Mouse (Mus musculus) myocyte (in vitro differentiated cells): ENCODE measurements around the gene Rabep1. TPM values are rescaled to one million over a fixed set of nuclear protein-coding genes. Genes with fewer than 3 reads are reported as not detected.

ENCODE experiments used
- H3K27me3 ChIP-seq: one replicate; pipeline ENCODE4 v1.6.1; 2011; ENCODE audit not compliant: control insufficient read depth, insufficient read depth, insufficient read length
- H3K36me3 ChIP-seq: one replicate; pipeline ENCODE4 v1.6.1; 2011; ENCODE audit not compliant: control insufficient read depth, insufficient read depth
- H3K4me2 ChIP-seq: one replicate; pipeline ENCODE4 v1.6.1; 2011; ENCODE audit warnings: low read depth, control low read depth
- H3K4me3 ChIP-seq: one replicate; pipeline ENCODE4 v1.5.1; 2011; ENCODE audit warnings: mild to moderate bottlenecking, control low read depth, moderate library complexity
- H3K79me2 ChIP-seq: one replicate; pipeline ENCODE4 v1.6.1; 2011; ENCODE audit not compliant: control insufficient read depth, insufficient read depth
- H3ac ChIP-seq: one replicate; pipeline ENCODE4 v1.6.1; 2011; ENCODE audit not compliant: control insufficient read depth, insufficient read length
- CEBPB ChIP-seq: IDR thresholded peaks from 2 replicates; pipeline ENCODE4 v1.6.1; 2011; ENCODE audit warnings: mild to moderate bottlenecking, moderate library complexity; ENCODE audit not compliant: poor library complexity, insufficient read depth, severe bottlenecking
- E2F4 ChIP-seq: IDR thresholded peaks from one replicate; pipeline ENCODE4 v1.6.1; 2011; ENCODE audit warnings: mild to moderate bottlenecking, control low read depth, moderate library complexity; ENCODE audit not compliant: insufficient read depth
- MAX ChIP-seq: IDR thresholded peaks from one replicate; pipeline ENCODE4 v1.6.1; 2011; ENCODE audit warnings: low read depth, mild to moderate bottlenecking, control low read depth
- MYOD1 ChIP-seq, 3 experiments: IDR thresholded peaks; one replicate each; pipeline ENCODE4 v1.6.1; 2011; ENCODE audit warnings: control low read depth in 2 of 3, low read depth in 2 of 3, mild to moderate bottlenecking in 2 of 3, moderate library complexity in 1 of 3; ENCODE audit not compliant: insufficient read length in 2 of 3, control insufficient read depth in 1 of 3
- MYOG ChIP-seq, 3 experiments: IDR thresholded peaks; one replicate each; pipeline ENCODE4 v1.6.1; 2011; ENCODE audit warnings: control low read depth in 2 of 3, low read depth in 2 of 3, mild to moderate bottlenecking in 2 of 3; ENCODE audit not compliant: insufficient read length in 2 of 3, control insufficient read depth in 1 of 3, insufficient read depth in 1 of 3
- POLR2A ChIP-seq: IDR thresholded peaks from one replicate; pipeline ENCODE4 v1.6.1; 2011; ENCODE audit warnings: low read depth, mild to moderate bottlenecking, control low read depth, moderate library complexity; ENCODE audit not compliant: insufficient read length
- POLR2AphosphoS2 ChIP-seq: IDR thresholded peaks from one replicate; pipeline ENCODE4 v1.6.1; 2011; ENCODE audit warnings: low read depth, control low read depth; ENCODE audit not compliant: insufficient read length
- REST ChIP-seq: IDR thresholded peaks from one replicate; pipeline ENCODE4 v1.6.1; 2011; ENCODE audit warnings: mild to moderate bottlenecking, control low read depth, moderate library complexity; ENCODE audit not compliant: insufficient read depth, insufficient read length
- SRF ChIP-seq: IDR thresholded peaks from one replicate; pipeline ENCODE4 v1.6.1; 2011; ENCODE audit warnings: low read depth; ENCODE audit not compliant: control insufficient read depth, insufficient read length
- TCF12 ChIP-seq: IDR thresholded peaks from one replicate; pipeline ENCODE4 v1.6.1; 2011; ENCODE audit warnings: mild to moderate bottlenecking, control low read depth; ENCODE audit not compliant: poor library complexity, insufficient read depth, severe bottlenecking
- TCF3 ChIP-seq: IDR thresholded peaks from one replicate; pipeline ENCODE4 v1.6.1; 2011; ENCODE audit warnings: low read depth, control low read depth; ENCODE audit not compliant: insufficient read length
- USF1 ChIP-seq: IDR thresholded peaks from one replicate; pipeline ENCODE4 v1.6.1; 2011; ENCODE audit warnings: low read depth, mild to moderate bottlenecking, control low read depth, moderate library complexity
- polyA plus RNA-seq: library from polyadenylated mRNA; unstranded; fragments of >200 nt; fragmentation: generic; extraction: Trizol; gene quantifications from one replicate; pipeline ENCODE4 v1.2.1, GENCODE M21; 2012; ENCODE audit warnings: missing spikeins

The Rabep1 gene
- polyA plus RNA-seq, 1 experiment, result 16.1 TPM

- H3ac ChIP-seq, result peak within 1 kb of the TSS; percentile 52
- H3K4me3 ChIP-seq, result peak within 1 kb of the TSS; percentile 96
- TF ChIP-seq TCF12 (no peak), POLR2AphosphoS2 (peak; percentile 66), USF1 (no peak), TCF3 (no peak), CEBPB (no peak), POLR2A (peak; percentile 85), REST (peak; percentile 17), MYOG (IDR thresholded peaks at IDR 0.05; ENCODE audit: control insufficient read depth in 1 of 3, insufficient read depth in 1 of 3, insufficient read length in 2 of 3, low read depth in 2 of 3) (no peak), MAX (no peak), SRF (peak; percentile 48), E2F4 (peak; percentile 32), MYOD1 (IDR thresholded peaks at IDR 0.05; ENCODE audit: control insufficient read depth in 1 of 3, insufficient read length in 2 of 3, low read depth in 2 of 3) (no peak)
- H3K36me3 ChIP-seq, result peaks cover 15% of the 10 kb centered on the region
- H3K79me2 ChIP-seq, result peaks cover 23% of the 10 kb centered on the region
- no peaks in the 10 kb centered on the region for H3K27me3 ChIP-seq
- H3K4me2 ChIP-seq, result peak within 1 kb of the TSS; percentile 86
Measured at GRCm38 (mm10) chr11:70969821-70970559, 125.4 kb downstream of the Rabep1 start, which contains the start of the genes Nup88 and Rpain. Nup88 (minus strand) TSS chr11:70969973. Rpain (plus strand) TSS chr11:70970213.

- Histone ChIP-seq H3K4me3 (peak overlapping the region; percentile 96), H3K27me3 (no peaks in the 10 kb centered on the region), H3K4me2 (peak overlapping the region; percentile 54), H3K79me2 (peaks cover 23% of the 10 kb centered on the region), H3ac (no peak overlapping the region), H3K36me3 (peaks cover 14% of the 10 kb centered on the region)
- TF ChIP-seq REST, result no peak
- no peak for TF ChIP-seq TCF12
- TF ChIP-seq MYOD1 (IDR thresholded peaks at IDR 0.05; ENCODE audit: control insufficient read depth in 1 of 3, insufficient read length in 2 of 3, low read depth in 2 of 3), result no peak
- no peak for TF ChIP-seq MYOG (IDR thresholded peaks at IDR 0.05; ENCODE audit: control insufficient read depth in 1 of 3, insufficient read depth in 1 of 3, insufficient read length in 2 of 3, low read depth in 2 of 3)
- no peak for TF ChIP-seq E2F4
- TF ChIP-seq USF1, result no peak
- no peak for TF ChIP-seq CEBPB
- TF ChIP-seq TCF3, result no peak
- no peak for TF ChIP-seq POLR2AphosphoS2
- no peak for TF ChIP-seq SRF
- TF ChIP-seq POLR2A, result no peak
- no peak for TF ChIP-seq MAX
Measured at GRCm38 (mm10) chr11:70970560-70971540, 126.3 kb downstream of the Rabep1 start.

- peaks cover 22% of the 10 kb centered on the region for H3K36me3 ChIP-seq
- no peak overlapping the region for H3K4me3 ChIP-seq
- TF ChIP-seq TCF12 (no peak), E2F4 (no peak), POLR2A (no peak), MYOG (IDR thresholded peaks at IDR 0.05; ENCODE audit: control insufficient read depth in 1 of 3, insufficient read depth in 1 of 3, insufficient read length in 2 of 3, low read depth in 2 of 3) (no peak), REST (no peak), MYOD1 (IDR thresholded peaks at IDR 0.05; ENCODE audit: control insufficient read depth in 1 of 3, insufficient read length in 2 of 3, low read depth in 2 of 3) (no peak), USF1 (no peak), MAX (no peak), POLR2AphosphoS2 (no peak), SRF (no peak), TCF3 (no peak), CEBPB (no peak)
- H3ac ChIP-seq, result no peak overlapping the region
- H3K79me2 ChIP-seq, result peaks cover 21% of the 10 kb centered on the region
- H3K4me2 ChIP-seq, result no peak overlapping the region
- no peaks in the 10 kb centered on the region for H3K27me3 ChIP-seq
Measured at GRCm38 (mm10) chr11:70972586-70972985, 128.0 kb downstream of the Rabep1 start.

- no peak overlapping the region for H3ac ChIP-seq
- peaks cover 36% of the 10 kb centered on the region for H3K36me3 ChIP-seq
- H3K4me3 ChIP-seq, result no peak overlapping the region
- no peak for TF ChIP-seq MYOD1 (IDR thresholded peaks at IDR 0.05; ENCODE audit: control insufficient read depth in 1 of 3, insufficient read length in 2 of 3, low read depth in 2 of 3)
- no peak for TF ChIP-seq MAX
- TF ChIP-seq SRF, result no peak
- no peak for TF ChIP-seq REST
- no peak for TF ChIP-seq CEBPB
- TF ChIP-seq E2F4, result no peak
- TF ChIP-seq USF1, result no peak
- TF ChIP-seq MYOG (IDR thresholded peaks at IDR 0.05; ENCODE audit: control insufficient read depth in 1 of 3, insufficient read depth in 1 of 3, insufficient read length in 2 of 3, low read depth in 2 of 3), result no peak
- no peak for TF ChIP-seq TCF12
- no peak for TF ChIP-seq POLR2A
- TF ChIP-seq POLR2AphosphoS2, result no peak
- TF ChIP-seq TCF3, result no peak
- no peaks in the 10 kb centered on the region for H3K27me3 ChIP-seq
- no peak overlapping the region for H3K4me2 ChIP-seq
- H3K79me2 ChIP-seq, result peaks cover 7% of the 10 kb centered on the region
Measured at GRCm38 (mm10) chr11:70973947-70974346, 129.4 kb downstream of the Rabep1 start.
